Mouse (Mus musculus) E14TG2a.4 (cell line): Measurements from ENCODE around the gene Taf3.

Experiments used
- CTCF ChIP-seq: conservative IDR thresholded peaks from 2 replicates; pipeline ENCODE4 v1.5.1; 2014; ENCODE audit warnings: low read length
- NANOG ChIP-seq: IDR thresholded peaks from 2 replicates; pipeline ENCODE4 v1.6.1; 2014; ENCODE audit warnings: borderline replicate concordance, low read length, mixed read lengths

GRCm38 (mm10) chr2:9882371-9882925 lies 165.9 kb downstream of the Taf3 start:
- TF ChIP-seq CTCF (no peak), NANOG (no peak)
